Mouse (Mus musculus): ENCODE results near the gene 7530416G11Rik. TPM values are rescaled to one million over a fixed set of nuclear protein-coding genes. Genes with fewer than 3 reads are reported as not detected.
A peak's percentile ranks its signal among the peaks of the same experiment; 100 is the strongest.

7530416G11Rik gene
- total and polyA plus RNA-seq, 3 experiments, result not detected

DNA sequence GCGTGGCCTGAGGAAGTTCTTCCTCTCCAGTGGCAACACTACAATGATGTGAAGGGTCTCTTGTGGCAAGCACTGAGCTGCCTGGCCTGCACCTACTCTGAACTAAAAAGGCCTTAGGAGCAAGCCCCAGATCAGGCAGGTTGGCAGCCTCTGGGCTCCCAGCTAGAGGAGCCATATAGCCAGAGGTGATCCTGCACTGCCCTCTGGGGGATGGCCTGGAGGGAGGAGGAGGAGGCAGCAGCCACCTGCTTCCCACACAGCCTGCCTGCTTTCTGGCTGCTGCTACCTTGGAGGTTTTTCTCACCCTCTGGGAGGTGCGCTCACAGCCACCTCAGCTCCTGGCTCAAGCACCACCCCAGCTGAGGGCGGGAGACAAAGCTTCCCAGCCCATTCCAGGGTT is 22.4 kb downstream of the 7530416G11Rik start:
- H3K27me3 ChIP-seq (replicated peaks), result peaks cover 23% of the 10 kb centered on the region
- H3K9me3 ChIP-seq (replicated peaks; ENCODE audit: low read length), result no peaks in the 10 kb centered on the region
- H3K4me3 ChIP-seq (replicated peaks in 1 of 3; ENCODE audit: low read depth in 2 of 3, low read length in 2 of 3, poor library complexity in 1 of 3), result no peak overlapping the region
- no peak overlapping the region for H3K27ac ChIP-seq (ENCODE audit: insufficient read depth, low read depth)
- no peaks in the 10 kb centered on the region; a peak in 1 of 4 replicates for H3K4me1 ChIP-seq (ENCODE audit: control insufficient read depth in 1 of 2, insufficient read depth in 2 of 2)
- dilution Hi-C loops (cut with MboI; ENCODE audit: extremely low pct_ligation_motif_present, extremely low pct_unique_long_range_greater_than_20kb, low sequenced_read_pairs), result no loop called here
- H3K9ac ChIP-seq (ENCODE audit: insufficient read depth, low read depth), result no peak overlapping the region
- H3K4me2 ChIP-seq (ENCODE audit: insufficient read depth, low read depth, poor library complexity, severe bottlenecking), result no peak overlapping the region
- no peak for DNase-seq (ENCODE audit: extremely low read depth)
- no peaks in the 10 kb centered on the region for H3K79me2 ChIP-seq (replicated peaks; ENCODE audit: control insufficient read depth, extremely low read depth, insufficient read depth, poor library complexity, severe bottlenecking)
- TF ChIP-seq CTCF (conservative IDR thresholded peaks at IDR 0.05 in 1 of 2, IDR thresholded peaks at IDR 0.05 in 1 of 2; ENCODE audit: low read depth in 2 of 2, low read length in 2 of 2) (peak in 1 of 2 experiments; percentile 33; a peak in 1 of 4 replicates), MEF2A (IDR thresholded peaks at IDR 0.05; ENCODE audit: borderline replicate concordance, low read depth, low read length) (no peak), PAX5 (IDR thresholded peaks at IDR 0.05; ENCODE audit: low read length) (no peak), NRF1 (IDR thresholded peaks at IDR 0.05; ENCODE audit: low read depth, low read length) (no peak), SMC3 (IDR thresholded peaks at IDR 0.05; ENCODE audit: low read depth, low read length) (no peak), ZC3H11A (IDR thresholded peaks at IDR 0.05; ENCODE audit: low read depth, low read length) (no peak), USF2 (conservative IDR thresholded peaks at IDR 0.05; ENCODE audit: low read depth, low read length) (no peak), RAD21 (IDR thresholded peaks at IDR 0.05; ENCODE audit: low read depth, low read length) (peak; percentile 30), MAX (IDR thresholded peaks at IDR 0.05; ENCODE audit: low read length) (no peak)
- in situ Hi-C loops (cut with MboI; ENCODE audit: low pct_ligation_motif_present, low pct_unique_long_range_greater_than_20kb, low sequenced_read_pairs), result loop anchor here (5.0 to 25.0 kb wide), 2 partner anchors 102 to 232 kb away; partner anchors contain the start of gene Wnt7b
- H3K36me3 ChIP-seq (replicated peaks in 1 of 2; ENCODE audit: control insufficient read depth in 1 of 2, insufficient read depth in 1 of 2, low read length in 1 of 2), result no peaks in the 10 kb centered on the region

DNA sequence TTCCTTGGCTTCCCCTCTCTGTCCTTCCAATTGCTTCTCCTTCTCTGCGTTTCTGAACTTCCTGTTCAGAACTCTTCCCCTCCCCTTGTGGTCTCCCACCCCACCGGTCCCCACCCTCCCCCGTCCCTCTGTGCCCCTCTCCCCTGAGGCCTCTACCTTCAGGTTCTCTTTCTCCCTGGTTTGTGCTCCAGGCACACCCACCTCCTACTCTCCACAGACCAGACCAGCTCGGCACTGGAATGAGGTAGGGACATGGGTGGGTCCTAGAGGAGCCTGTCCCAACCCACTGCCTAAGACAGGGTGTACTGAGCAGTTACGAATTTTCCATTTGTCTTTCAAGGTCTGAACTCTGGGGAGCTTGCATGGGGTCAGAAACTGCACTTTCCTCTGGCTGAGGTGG is 23.1 kb downstream of the 7530416G11Rik start:
- no peak overlapping the region for H3K4me2 ChIP-seq (ENCODE audit: insufficient read depth, low read depth, poor library complexity, severe bottlenecking)
- H3K27ac ChIP-seq (ENCODE audit: insufficient read depth, low read depth), result no peak overlapping the region
- H3K79me2 ChIP-seq (replicated peaks; ENCODE audit: control insufficient read depth, extremely low read depth, insufficient read depth, poor library complexity, severe bottlenecking), result no peaks in the 10 kb centered on the region
- dilution Hi-C loops (cut with MboI; ENCODE audit: extremely low pct_ligation_motif_present, extremely low pct_unique_long_range_greater_than_20kb, low sequenced_read_pairs) (no loop called here), in situ Hi-C loops (cut with MboI; ENCODE audit: low pct_ligation_motif_present, low pct_unique_long_range_greater_than_20kb, low sequenced_read_pairs) (loop anchor here (5.0 to 25.0 kb wide), 2 partner anchors 102 to 232 kb away; partner anchors contain the start of gene Wnt7b)
- no peaks in the 10 kb centered on the region for H3K9me3 ChIP-seq (replicated peaks; ENCODE audit: low read length)
- no peak overlapping the region for H3K4me3 ChIP-seq (replicated peaks in 1 of 3; ENCODE audit: low read depth in 2 of 3, low read length in 2 of 3, poor library complexity in 1 of 3)
- no peaks in the 10 kb centered on the region for H3K36me3 ChIP-seq (replicated peaks in 1 of 2; ENCODE audit: control insufficient read depth in 1 of 2, insufficient read depth in 1 of 2, low read length in 1 of 2)
- H3K9ac ChIP-seq (ENCODE audit: insufficient read depth, low read depth), result no peak overlapping the region
- no peaks in the 10 kb centered on the region; a peak in 1 of 4 replicates for H3K4me1 ChIP-seq (ENCODE audit: control insufficient read depth in 1 of 2, insufficient read depth in 2 of 2)
- DNase-seq (ENCODE audit: extremely low read depth), result no peak
- TF ChIP-seq IRF4 (IDR thresholded peaks at IDR 0.05; ENCODE audit: low read depth, low read length) (no peak), ZKSCAN1 (IDR thresholded peaks at IDR 0.05; ENCODE audit: borderline replicate concordance, low read depth, low read length) (no peak), RCOR1 (conservative IDR thresholded peaks at IDR 0.05; ENCODE audit: low read depth, low read length) (no peak), CTCF (conservative IDR thresholded peaks at IDR 0.05 in 1 of 2, IDR thresholded peaks at IDR 0.05 in 1 of 2; ENCODE audit: low read depth in 2 of 2, low read length in 2 of 2) (no peak), MAFK (IDR thresholded peaks at IDR 0.05; ENCODE audit: insufficient replicate concordance, low read length) (no peak), PAX5 (IDR thresholded peaks at IDR 0.05; ENCODE audit: low read length) (no peak)
- H3K27me3 ChIP-seq (replicated peaks), result peaks cover 21% of the 10 kb centered on the region

DNA sequence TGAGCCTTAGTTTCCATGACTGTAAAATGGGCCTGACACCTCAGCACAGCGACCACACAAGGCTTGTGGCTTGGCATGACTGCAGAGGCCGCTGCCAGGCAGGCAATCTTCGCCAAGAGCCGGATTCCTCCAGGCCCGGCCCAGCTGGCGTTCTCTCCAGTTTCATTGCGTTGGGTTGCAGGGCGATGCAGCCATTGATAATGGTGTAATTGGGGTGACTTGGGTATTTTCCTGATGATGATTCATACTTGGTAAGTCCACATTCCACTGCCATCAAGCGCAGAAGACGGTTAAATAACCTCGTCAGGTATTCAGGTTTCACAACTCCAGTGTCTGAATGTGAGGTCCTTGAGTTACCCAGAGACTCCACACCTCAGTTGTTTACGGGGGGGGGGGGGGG is 23.7 kb downstream of the 7530416G11Rik start:
- DNase-seq (ENCODE audit: extremely low read depth), result no peak
- peaks cover 16% of the 10 kb centered on the region for H3K27me3 ChIP-seq (replicated peaks)
- H3K4me1 ChIP-seq (ENCODE audit: control insufficient read depth in 1 of 2, insufficient read depth in 2 of 2), result no peaks in the 10 kb centered on the region; a peak in 1 of 4 replicates
- H3K4me3 ChIP-seq (replicated peaks in 1 of 3; ENCODE audit: low read depth in 2 of 3, low read length in 2 of 3, poor library complexity in 1 of 3), result no peak overlapping the region
- H3K4me2 ChIP-seq (ENCODE audit: insufficient read depth, low read depth, poor library complexity, severe bottlenecking), result no peak overlapping the region
- in situ Hi-C loops (cut with MboI; ENCODE audit: low pct_ligation_motif_present, low pct_unique_long_range_greater_than_20kb, low sequenced_read_pairs) (loop anchor here (25.0 kb wide), 1 partner anchor 233 kb away; no protein-coding TSS in a partner anchor), dilution Hi-C loops (cut with MboI; ENCODE audit: extremely low pct_ligation_motif_present, extremely low pct_unique_long_range_greater_than_20kb, low sequenced_read_pairs) (no loop called here)
- no peak overlapping the region for H3K9ac ChIP-seq (ENCODE audit: insufficient read depth, low read depth)
- H3K9me3 ChIP-seq (replicated peaks; ENCODE audit: low read length), result no peaks in the 10 kb centered on the region
- TF ChIP-seq POLR2A (IDR thresholded peaks at IDR 0.05; ENCODE audit: low read depth, low read length), result no peak
- TF ChIP-seq CHD1 (IDR thresholded peaks at IDR 0.05; ENCODE audit: low read depth, low read length), result no peak
- TF ChIP-seq SIN3A (IDR thresholded peaks at IDR 0.05; ENCODE audit: low read length), result no peak
- TF ChIP-seq PAX5 (IDR thresholded peaks at IDR 0.05; ENCODE audit: low read length), result no peak
- TF ChIP-seq USF1 (IDR thresholded peaks at IDR 0.05; ENCODE audit: low read depth, low read length), result no peak
- no peak for TF ChIP-seq EP300 (IDR thresholded peaks at IDR 0.05; ENCODE audit: low read length)
- TF ChIP-seq NRF1 (IDR thresholded peaks at IDR 0.05; ENCODE audit: low read depth, low read length), result no peak
- TF ChIP-seq TBP (conservative IDR thresholded peaks at IDR 0.05; ENCODE audit: low read depth, low read length), result no peak
- no peak for TF ChIP-seq POLR2AphosphoS2 (IDR thresholded peaks at IDR 0.05; ENCODE audit: low read depth, low read length)
- no peak for TF ChIP-seq ELF1 (IDR thresholded peaks at IDR 0.05; ENCODE audit: low read depth, low read length)
- no peak for TF ChIP-seq RCOR1 (conservative IDR thresholded peaks at IDR 0.05; ENCODE audit: low read depth, low read length)
- TF ChIP-seq TCF12 (IDR thresholded peaks at IDR 0.05; ENCODE audit: low read depth, low read length), result no peak
- no peak for TF ChIP-seq ZKSCAN1 (IDR thresholded peaks at IDR 0.05; ENCODE audit: borderline replicate concordance, low read depth, low read length)
- TF ChIP-seq SMC3 (IDR thresholded peaks at IDR 0.05; ENCODE audit: low read depth, low read length), result no peak
- no peak for TF ChIP-seq JUND (conservative IDR thresholded peaks at IDR 0.05; ENCODE audit: low read depth, low read length)
- no peak for TF ChIP-seq CHD2 (IDR thresholded peaks at IDR 0.05; ENCODE audit: low read length)
- no peaks in the 10 kb centered on the region for H3K79me2 ChIP-seq (replicated peaks; ENCODE audit: control insufficient read depth, extremely low read depth, insufficient read depth, poor library complexity, severe bottlenecking)
- no peaks in the 10 kb centered on the region for H3K36me3 ChIP-seq (replicated peaks in 1 of 2; ENCODE audit: control insufficient read depth in 1 of 2, insufficient read depth in 1 of 2, low read length in 1 of 2)
- H3K27ac ChIP-seq (ENCODE audit: insufficient read depth, low read depth), result no peak overlapping the region
